Mouse (Mus musculus): ENCODE measurements around the gene Rgs5. TPM values are rescaled to one million over a fixed set of nuclear protein-coding genes. Genes with fewer than 3 reads are reported as not detected.

The Rgs5 gene
- polyA plus RNA-seq, 1 experiment from 2014 or later, result not detected

Other genes starting within 250 kb of the Rgs5 start
- gene Nuf2, start 124.0 kb upstream of the Rgs5 start, polyA plus RNA-seq (2018), result 1.9 to 12.9 TPM (median 8.6 TPM) in 3 replicates
- not detected in 3 replicates for gene Rgs4, start 92.1 kb downstream of the Rgs5 start, polyA plus RNA-seq (2018)

Measured in macrophage (primary cell).